Mouse (Mus musculus): ENCODE results near the gene Rimbp2. TPM values are rescaled to one million over a fixed set of nuclear protein-coding genes. Genes with fewer than 3 reads are reported as not detected.

Gene Rimbp2
- polyA plus RNA-seq, 1 experiment = 0.17 TPM

DNA sequence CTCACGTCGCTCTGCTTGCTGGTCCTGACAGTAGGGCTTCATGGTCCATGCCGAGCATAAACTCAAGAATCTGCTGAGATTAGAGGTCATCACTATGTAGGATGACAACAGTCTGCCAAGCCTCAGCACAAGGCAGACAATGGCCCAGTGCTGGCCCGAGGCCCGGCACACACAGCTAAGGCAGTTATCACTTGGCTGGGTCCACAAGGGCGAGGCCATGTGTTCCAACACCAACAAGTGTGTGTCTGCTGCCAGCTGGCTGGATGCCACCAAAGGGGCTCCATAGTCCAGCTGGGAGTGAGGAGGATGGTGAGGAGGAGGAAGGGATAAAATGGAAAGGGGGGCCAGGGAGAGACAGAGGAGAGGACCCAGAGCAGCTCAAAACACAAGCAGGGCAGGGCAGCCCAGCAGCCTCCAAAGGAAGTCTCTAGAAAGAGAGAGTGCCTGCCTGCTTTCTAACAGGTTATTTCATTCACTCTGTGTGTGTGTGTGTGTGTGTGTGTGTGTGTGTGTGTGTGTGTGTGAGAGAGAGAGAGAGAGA lies 17.9 kb downstream of the Rimbp2 start:
- no peak for TF ChIP-seq CTCF (IDR thresholded peaks at IDR 0.05; ENCODE audit: insufficient read depth, low read length)
- no peak for TF ChIP-seq POLR2A (IDR thresholded peaks at IDR 0.05; ENCODE audit: borderline replicate concordance, extremely low read depth, low read depth, low read length)

DNA sequence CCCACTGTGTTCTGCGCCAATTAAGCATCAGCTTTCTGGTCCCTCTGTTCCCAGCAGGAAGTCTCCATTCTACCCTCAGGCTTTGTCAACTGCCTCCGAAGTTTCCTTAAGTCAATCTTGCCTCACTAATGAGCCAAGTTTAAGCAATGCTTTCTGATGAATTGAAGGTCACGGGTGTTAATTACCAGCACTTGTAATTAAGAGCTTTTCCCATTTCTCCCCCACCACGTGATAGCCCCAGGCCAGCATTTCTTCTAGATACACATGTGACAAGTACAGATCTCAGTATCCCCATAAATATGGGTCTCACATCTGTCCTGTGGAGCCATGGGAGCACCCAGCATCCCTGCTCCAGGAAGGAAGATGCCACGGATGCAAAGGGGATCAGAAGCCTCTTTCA lies 20.5 kb downstream of the Rimbp2 start:
- TF ChIP-seq CTCF (IDR thresholded peaks at IDR 0.05; ENCODE audit: insufficient read depth, low read length) = no peak
- TF ChIP-seq POLR2A (IDR thresholded peaks at IDR 0.05; ENCODE audit: borderline replicate concordance, extremely low read depth, low read depth, low read length) = no peak
- DNase-seq = no peak
- WGBS = 64% methylated on average over 5 of the region's 5 CpGs
- H3K4me3 ChIP-seq (replicated peaks; ENCODE audit: extremely low read depth, low read depth, low read length) = no peak overlapping the region
- no peaks in the 10 kb centered on the region for H3K4me1 ChIP-seq (ENCODE audit: control insufficient read depth, insufficient read depth, low read length)

More for the DNA sequence above, 17.9 kb downstream of the Rimbp2 start:
- Histone ChIP-seq H3K4me1 (ENCODE audit: control insufficient read depth, insufficient read depth, low read length) (no peaks in the 10 kb centered on the region), H3K4me3 (replicated peaks; ENCODE audit: extremely low read depth, low read depth, low read length) (no peak overlapping the region)
- no peak for DNase-seq
- 48% methylated on average over 6 of the region's 6 CpGs for WGBS

DNA sequence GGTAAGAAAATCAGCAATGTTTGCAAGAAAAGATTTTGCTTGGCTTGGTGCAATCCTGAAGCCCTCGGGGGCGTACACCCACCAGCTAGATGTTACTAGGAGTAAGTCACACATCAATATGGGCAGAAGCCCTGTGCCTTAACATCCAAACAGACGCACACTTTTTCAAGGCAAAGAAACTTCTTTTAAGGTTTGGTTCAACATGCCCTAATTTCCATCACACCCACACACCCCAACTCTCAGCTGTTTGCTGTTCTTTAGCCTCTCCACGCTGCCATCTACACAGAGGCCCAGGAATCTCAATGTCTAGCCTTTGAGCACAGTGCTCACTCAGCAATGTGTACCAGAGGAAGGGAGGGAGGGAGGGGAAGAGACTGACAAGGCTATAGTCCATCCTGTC lies 28.2 kb downstream of the Rimbp2 start:
- 77% methylated on average over 4 of the region's 4 CpGs for WGBS
- H3K4me1 ChIP-seq (ENCODE audit: control insufficient read depth, insufficient read depth, low read length) = no peaks in the 10 kb centered on the region
- H3K4me3 ChIP-seq (replicated peaks; ENCODE audit: extremely low read depth, low read depth, low read length) = no peak overlapping the region
- TF ChIP-seq CTCF (IDR thresholded peaks at IDR 0.05; ENCODE audit: insufficient read depth, low read length) (no peak), POLR2A (IDR thresholded peaks at IDR 0.05; ENCODE audit: borderline replicate concordance, extremely low read depth, low read depth, low read length) (no peak)
- DNase-seq = no peak

- WGBS = 37% methylated on average over 5 of the region's 5 CpGs
- no peak for TF ChIP-seq POLR2A (IDR thresholded peaks at IDR 0.05; ENCODE audit: borderline replicate concordance, extremely low read depth, low read depth, low read length)
- Histone ChIP-seq H3K4me3 (replicated peaks; ENCODE audit: extremely low read depth, low read depth, low read length) (no peak overlapping the region), H3K4me1 (ENCODE audit: control insufficient read depth, insufficient read depth, low read length) (no peaks in the 10 kb centered on the region)
- no peak for DNase-seq
Measured at GRCm38 (mm10) chr5:128920112-128920511, 33.2 kb downstream of the Rimbp2 start.

DNA sequence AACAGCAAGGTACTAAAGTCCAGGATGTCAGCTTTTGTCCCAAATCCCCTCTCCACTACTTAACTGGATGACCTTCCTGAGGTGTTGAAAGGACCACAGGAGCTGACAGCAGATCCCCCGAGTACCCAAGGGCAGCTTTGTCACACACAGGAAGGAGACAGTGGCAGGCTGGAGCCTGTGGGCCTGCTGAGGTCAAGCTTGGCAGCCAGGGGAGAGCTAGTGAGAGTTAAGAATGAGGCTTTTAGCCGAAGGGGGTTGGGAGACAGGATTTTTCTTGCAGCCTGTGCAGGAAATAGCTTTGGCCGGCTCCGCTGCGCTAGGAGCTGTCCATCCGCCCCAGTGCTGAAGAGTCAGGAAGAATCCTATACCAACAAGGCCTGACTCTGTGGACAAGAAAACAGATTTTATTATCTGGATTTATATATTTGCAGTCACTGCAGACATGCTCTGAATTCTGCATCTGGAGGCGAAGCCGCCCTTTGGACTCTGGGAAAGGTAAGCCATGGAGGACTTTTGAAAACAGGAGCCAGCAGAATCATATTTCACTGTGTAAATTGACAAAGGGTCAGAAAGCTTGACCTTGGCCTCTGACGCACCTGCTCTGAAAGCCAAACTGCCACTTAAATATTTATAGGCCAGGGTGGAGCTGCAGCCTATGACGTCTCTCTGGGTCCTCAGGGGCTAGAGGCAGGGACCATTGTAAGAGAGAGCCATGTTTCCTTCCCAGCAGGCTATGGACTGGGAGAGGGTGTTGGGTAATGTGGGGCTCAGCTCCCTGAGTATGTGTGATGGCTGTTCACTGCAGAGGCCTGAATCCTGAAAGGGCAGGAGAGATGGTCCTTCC lies 35.9 kb downstream of the Rimbp2 start:
- WGBS = 6% methylated on average over 10 of the region's 10 CpGs
- DNase-seq = peak; percentile 34
- H3K4me1 ChIP-seq (ENCODE audit: control insufficient read depth, insufficient read depth, low read length) = no peaks in the 10 kb centered on the region
- no peak overlapping the region for H3K4me3 ChIP-seq (replicated peaks; ENCODE audit: extremely low read depth, low read depth, low read length)
- no peak for TF ChIP-seq CTCF (IDR thresholded peaks at IDR 0.05; ENCODE audit: insufficient read depth, low read length)
- TF ChIP-seq POLR2A (IDR thresholded peaks at IDR 0.05; ENCODE audit: borderline replicate concordance, extremely low read depth, low read depth, low read length) = no peak

DNA sequence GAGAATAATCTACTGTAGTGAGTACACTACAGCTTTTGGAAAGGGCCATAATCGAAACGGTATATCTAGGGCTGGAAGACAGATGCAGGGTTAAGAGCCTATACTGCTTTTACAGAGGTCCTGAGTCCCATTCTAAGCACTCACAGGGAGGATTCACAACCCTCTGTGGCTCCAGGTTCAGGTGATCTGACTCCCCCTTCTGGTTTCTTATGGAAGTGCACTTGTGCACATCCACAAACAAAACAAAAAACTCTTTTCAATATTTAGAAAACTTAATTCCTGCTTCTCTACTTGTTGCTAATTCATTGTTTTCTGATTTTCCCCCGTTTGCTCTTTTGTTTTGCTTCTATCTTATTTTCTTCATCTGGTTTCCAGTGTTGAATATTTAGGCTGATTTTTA lies 39.5 kb downstream of the Rimbp2 start:
- 73% methylated on average over 3 of the region's 3 CpGs for WGBS
- TF ChIP-seq POLR2A (IDR thresholded peaks at IDR 0.05; ENCODE audit: borderline replicate concordance, extremely low read depth, low read depth, low read length) = no peak
- no peak for TF ChIP-seq CTCF (IDR thresholded peaks at IDR 0.05; ENCODE audit: insufficient read depth, low read length)

GRCm38 (mm10) chr5:128912374-128912773 lies 40.9 kb downstream of the Rimbp2 start:
- WGBS = 93% methylated on average over 3 of the region's 3 CpGs
- no peak overlapping the region for H3K4me3 ChIP-seq (replicated peaks; ENCODE audit: extremely low read depth, low read depth, low read length)
- no peak for DNase-seq
- no peaks in the 10 kb centered on the region for H3K4me1 ChIP-seq (ENCODE audit: control insufficient read depth, insufficient read depth, low read length)
- TF ChIP-seq CTCF (IDR thresholded peaks at IDR 0.05; ENCODE audit: insufficient read depth, low read length) (no peak), POLR2A (IDR thresholded peaks at IDR 0.05; ENCODE audit: borderline replicate concordance, extremely low read depth, low read depth, low read length) (no peak)

More for the DNA sequence above, 39.5 kb downstream of the Rimbp2 start:
- DNase-seq = no peak
- Histone ChIP-seq H3K4me3 (replicated peaks; ENCODE audit: extremely low read depth, low read depth, low read length) (no peak overlapping the region), H3K4me1 (ENCODE audit: control insufficient read depth, insufficient read depth, low read length) (no peaks in the 10 kb centered on the region)

GRCm38 (mm10) chr5:128911593-128911992 lies 41.7 kb downstream of the Rimbp2 start:
- DNase-seq = no peak
- Histone ChIP-seq H3K4me1 (ENCODE audit: control insufficient read depth, insufficient read depth, low read length) (no peaks in the 10 kb centered on the region), H3K4me3 (replicated peaks; ENCODE audit: extremely low read depth, low read depth, low read length) (no peak overlapping the region)
- WGBS = 79% methylated on average over 8 of the region's 9 CpGs
- TF ChIP-seq CTCF (IDR thresholded peaks at IDR 0.05; ENCODE audit: insufficient read depth, low read length) = no peak
- TF ChIP-seq POLR2A (IDR thresholded peaks at IDR 0.05; ENCODE audit: borderline replicate concordance, extremely low read depth, low read depth, low read length) = no peak

DNA sequence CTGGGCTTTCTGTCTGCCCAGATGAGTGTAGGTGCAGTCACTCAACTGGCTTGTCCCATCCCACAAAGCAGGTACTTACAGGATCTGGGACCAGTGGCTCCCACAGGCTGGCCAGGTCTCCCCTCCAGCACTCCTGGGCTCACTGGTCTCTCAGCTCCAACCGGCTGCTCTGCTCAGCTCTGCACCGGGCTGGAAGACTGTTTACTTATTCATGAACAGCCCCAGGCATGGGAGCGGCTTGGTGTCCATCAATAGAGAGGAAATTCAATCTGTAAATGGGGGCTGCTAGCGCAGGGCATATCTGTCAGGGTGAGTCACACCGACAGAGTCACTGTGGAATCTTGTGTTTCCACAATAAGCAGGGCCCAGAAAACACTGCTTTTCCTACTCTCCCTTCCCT lies 49.2 kb downstream of the Rimbp2 start:
- 21% methylated on average over 5 of the region's 5 CpGs for WGBS
- no peak overlapping the region for H3K4me3 ChIP-seq (replicated peaks; ENCODE audit: extremely low read depth, low read depth, low read length)
- TF ChIP-seq POLR2A (IDR thresholded peaks at IDR 0.05; ENCODE audit: borderline replicate concordance, extremely low read depth, low read depth, low read length) (no peak), CTCF (IDR thresholded peaks at IDR 0.05; ENCODE audit: insufficient read depth, low read length) (no peak)

DNA sequence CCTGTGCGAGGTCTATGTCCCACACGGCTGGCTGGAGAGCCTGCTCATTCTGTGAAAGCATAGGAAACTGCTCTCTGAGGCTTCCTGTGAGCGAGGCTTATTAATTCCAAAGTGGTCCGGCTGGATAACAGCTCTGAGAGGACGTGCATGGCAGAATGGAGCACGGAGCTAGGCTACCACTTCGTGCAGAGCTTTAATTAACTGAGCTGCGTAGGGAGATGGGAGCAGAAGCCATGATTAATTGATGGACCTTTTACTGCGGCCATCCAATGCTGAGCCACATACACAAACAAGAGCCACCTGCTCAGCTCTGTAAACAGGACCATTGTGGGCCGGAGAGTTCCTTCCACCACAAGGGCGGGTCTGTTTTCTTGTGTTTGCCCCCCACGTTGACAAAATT lies 50.2 kb downstream of the Rimbp2 start:
- whole genome bisulfite sequencing = 37% methylated on average over 12 of the region's 12 CpGs
- DNase-seq = no peak
- TF ChIP-seq POLR2A (IDR thresholded peaks at IDR 0.05; ENCODE audit: borderline replicate concordance, extremely low read depth, low read depth, low read length) (no peak), CTCF (IDR thresholded peaks at IDR 0.05; ENCODE audit: insufficient read depth, low read length) (no peak)
- Histone ChIP-seq H3K4me1 (ENCODE audit: control insufficient read depth, insufficient read depth, low read length) (no peaks in the 10 kb centered on the region), H3K4me3 (replicated peaks; ENCODE audit: extremely low read depth, low read depth, low read length) (no peak overlapping the region)

More for the DNA sequence above, 49.2 kb downstream of the Rimbp2 start:
- DNase-seq = no peak
- H3K4me1 ChIP-seq (ENCODE audit: control insufficient read depth, insufficient read depth, low read length) = no peaks in the 10 kb centered on the region

Data from lung, adult 2 months (tissue).